Comparison of ENCODE assay signal across 8 mouse cellular contexts in the genomic region with DNA sequence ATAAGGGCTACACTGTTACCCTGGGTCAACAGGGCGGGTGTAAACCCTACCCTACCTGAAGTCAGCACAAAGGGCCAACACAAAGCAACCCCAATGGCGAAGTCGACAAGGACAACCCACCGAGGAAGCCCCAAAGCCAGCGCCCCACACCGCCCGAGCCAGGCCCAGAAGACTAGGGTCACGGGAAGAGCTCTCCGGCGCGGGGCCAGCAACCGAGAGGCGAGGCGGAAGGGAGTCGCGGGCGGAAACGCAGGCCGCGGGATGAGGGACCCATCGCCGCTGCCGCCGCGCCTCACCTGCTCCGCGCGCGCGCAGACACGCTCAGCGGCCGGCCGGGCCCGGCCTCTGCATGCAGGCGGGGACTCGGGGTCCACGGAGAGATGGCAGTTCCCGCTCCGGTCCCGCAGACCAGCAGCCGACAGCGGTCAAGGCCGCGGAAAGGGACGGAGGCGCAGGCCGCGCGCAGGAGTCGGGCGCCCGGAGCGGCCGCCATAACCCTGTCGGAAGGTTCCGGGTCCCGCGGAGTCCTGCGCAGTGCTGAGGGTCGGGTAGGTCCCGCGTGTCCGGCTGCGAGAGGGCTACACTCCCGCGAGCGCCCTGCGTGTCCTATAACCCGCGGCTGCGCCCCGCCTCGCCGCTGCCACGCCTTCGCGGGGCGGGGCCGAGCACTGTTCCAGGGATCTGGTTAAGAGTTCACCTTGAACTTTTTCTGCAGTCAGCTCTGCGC. TPM values are rescaled to one million over a fixed set of nuclear protein-coding genes. Genes with fewer than 3 reads are reported as not detected.
A peak's percentile ranks its signal among the peaks of the same experiment; 100 is the strongest.
DNase-seq lines count a peak whose midpoint lies in the region; ATAC-seq and TF ChIP-seq lines count a peak whose summit lies in the region.

A gene (minus strand): TSS at position 582 of the 727 bp plus-strand sequence.

- peak; percentile 51 for DNase-seq in embryo, embryonic 11.5 days (ENCODE audit: low read depth, low spot score)
- DNase-seq in heart, adult 11 months, result peak; percentile 99
- peak; percentile 92 for DNase-seq in kidney, adult 18-20 months
- DNase-seq in midbrain, postnatal 0 days (ENCODE audit: low spot score), result peak; percentile 63
- peak; percentile 28 to 39 for DNase-seq in spleen, postnatal 14 days (ENCODE audit: low spot score in 2 of 2)

- peak within 1 kb of the TSS; percentile 73 for H3K4me3 ChIP-seq in erythroblast, embryonic 14.5 days (replicated peaks)
- H3K4me3 ChIP-seq in limb, embryonic 15.5 days, result peak within 1 kb of the TSS; percentile 87
- peak within 1 kb of the TSS; percentile 92 for H3K4me3 ChIP-seq in midbrain, postnatal 0 days (ENCODE audit: low read depth, low read length)

- H3K9me3 ChIP-seq in erythroblast, embryonic 14.5 days (ENCODE audit: control insufficient read depth, low read length), result no peaks in the 10 kb centered on the region
- no peaks in the 10 kb centered on the region for H3K9me3 ChIP-seq in limb, embryonic 15.5 days
- no peaks in the 10 kb centered on the region for H3K9me3 ChIP-seq in midbrain, postnatal 0 days (ENCODE audit: low read length)

- peaks cover 13% of the 10 kb centered on the region for H3K4me1 ChIP-seq in erythroblast, embryonic 14.5 days (ENCODE audit: control insufficient read depth)
- H3K4me1 ChIP-seq in limb, embryonic 15.5 days, result peaks cover 9% of the 10 kb centered on the region
- peaks cover 11% of the 10 kb centered on the region; the same call in 1 of the 2 replicates for H3K4me1 ChIP-seq in midbrain, postnatal 0 days (ENCODE audit: insufficient read depth, low read length)

- ATAC-seq in erythroblast, adult 5-6 weeks (replicated peaks; ENCODE audit: low FRiP score, poor library complexity, severe bottlenecking), result no peak
- ATAC-seq in limb, embryonic 15.5 days (ENCODE audit: insufficient number of reproducible peaks, low FRiP score, low TSS enrichment, low read depth), result peak; percentile 87
- ATAC-seq in midbrain, postnatal 0 days (ENCODE audit: low FRiP score), result peak; percentile 89

- peak within 1 kb of the TSS; percentile 78 for H3K9ac ChIP-seq in limb, embryonic 15.5 days
- H3K9ac ChIP-seq in midbrain, postnatal 0 days (replicated peaks; ENCODE audit: low read length, poor library complexity, severe bottlenecking), result peak within 1 kb of the TSS; percentile 86

- H3K27me3 ChIP-seq in erythroblast, embryonic 14.5 days (ENCODE audit: control insufficient read depth), result peaks cover 6% of the 10 kb centered on the region; the same call in 1 of the 2 replicates
- no peaks in the 10 kb centered on the region for H3K27me3 ChIP-seq in limb, embryonic 15.5 days
- no peaks in the 10 kb centered on the region for H3K27me3 ChIP-seq in midbrain, postnatal 0 days (ENCODE audit: insufficient read depth, low read length)

- H3K27ac ChIP-seq in limb, embryonic 15.5 days, result peak within 1 kb of the TSS; percentile 85
- peak within 1 kb of the TSS; percentile 79 for H3K27ac ChIP-seq in midbrain, postnatal 0 days (ENCODE audit: low read depth, low read length)

- TF ChIP-seq CTCF in midbrain, postnatal 0 days (IDR thresholded peaks at IDR 0.05), result no peak

- H3K36me3 ChIP-seq in erythroblast, embryonic 14.5 days (ENCODE audit: control insufficient read depth), result no peaks in the 10 kb centered on the region
- no peaks in the 10 kb centered on the region for H3K36me3 ChIP-seq in limb, embryonic 15.5 days
- H3K36me3 ChIP-seq in midbrain, postnatal 0 days (ENCODE audit: insufficient read depth, low read length), result no peaks in the 10 kb centered on the region

- under 1% methylated on average over 81 of the region's 81 CpGs for WGBS in limb, embryonic 15.5 days
- under 1% methylated on average over 67 of the region's 81 CpGs for WGBS in midbrain, postnatal 0 days

- peak within 1 kb of the TSS; percentile 61 for H3K4me2 ChIP-seq in limb, embryonic 15.5 days
- peak within 1 kb of the TSS; percentile 74 for H3K4me2 ChIP-seq in midbrain, postnatal 0 days (ENCODE audit: low read depth, low read length, poor library complexity, severe bottlenecking)

RNA-seq across cellular contexts. Expression of the gene that starts here (rescaled TPM):
- 0.21 and 0.72 TPM in 2 replicates for polyA plus RNA-seq in erythroblast, embryonic 14.5 days (2012)
- total RNA-seq in erythroblast, adult 5-6 weeks (2015; ENCODE audit: low replicate concordance), result 2.3 TPM in 1 of 2 replicates, not detected in the other
- 1.1 and 1.7 TPM in 2 replicates for total RNA-seq in erythroblast, adult 5-6 weeks (2017; ENCODE audit: low replicate concordance)
- 71.8 and 77.8 TPM in 2 replicates for polyA plus RNA-seq in limb, embryonic 15.5 days (2015; fragmentation: Nextera tagmentation; extraction: Ambion mirVana)
- 18.0 and 22.6 TPM in 2 replicates for total RNA-seq in midbrain, postnatal 0 days (2014; rRNA removed)
- 39.1 and 41.7 TPM in 2 replicates for polyA plus RNA-seq in midbrain, postnatal 0 days (2015; fragmentation: Nextera tagmentation; extraction: Ambion mirVana)

Comparison
In these comparisons a context has a peak if more than half of its experiments do, and no peak if none do; other contexts are left out.
1. RNA of the gene that starts here (polyA plus RNA-seq): 71.8 to 77.8 TPM in limb, embryonic 15.5 days and 39.1 to 41.7 TPM in midbrain, postnatal 0 days; 0.21 to 0.72 TPM in erythroblast, embryonic 14.5 days; every median in the first group is over 10 times any median in the second.
2. DNase-seq: peak in every context shown above with its lines; median percentile 99 in heart, adult 11 months; 92 in kidney, adult 18-20 months; 63 in midbrain, postnatal 0 days; 51 in embryo, embryonic 11.5 days; 34 in spleen, postnatal 14 days.
3. Peak in every context shown above with its lines, with median percentiles within 50 percentile points of each other: H3K4me3 ChIP-seq.